Mouse (Mus musculus): ENCODE data around the gene Tll2.

Tll2 gene

GRCm38 (mm10) chr19:41088491-41088890 is 118.1 kb downstream of the Tll2 start:
- no peak for DNase-seq (ENCODE audit: low spot score in 2 of 2)

GRCm38 (mm10) chr19:41087901-41088300 is 118.7 kb downstream of the Tll2 start:
- no peak for DNase-seq (ENCODE audit: low spot score in 2 of 2)

- DNase-seq (ENCODE audit: low spot score in 2 of 2), result peak; percentile 33 to 63
Observed at GRCm38 (mm10) chr19:41086700-41087099, 119.9 kb downstream of the Tll2 start.

- no peak for DNase-seq (ENCODE audit: low spot score in 2 of 2)
Observed at GRCm38 (mm10) chr19:41086289-41086688, 120.3 kb downstream of the Tll2 start.

- DNase-seq (ENCODE audit: low spot score in 2 of 2), result no peak
Observed at GRCm38 (mm10) chr19:41083646-41084045, 123.0 kb downstream of the Tll2 start.

- no peak for DNase-seq (ENCODE audit: low spot score in 2 of 2)
Observed at GRCm38 (mm10) chr19:41081589-41081988, 125.0 kb downstream of the Tll2 start.

- DNase-seq (ENCODE audit: low spot score in 2 of 2), result no peak
Observed at GRCm38 (mm10) chr19:41076906-41077305, 129.7 kb downstream of the Tll2 start, which contains the start of gene Opalin. TSS of gene Opalin (minus strand) at chr19:41077113.

GRCm38 (mm10) chr19:41073746-41074455 is 132.7 kb downstream of the Tll2 start:
- DNase-seq (ENCODE audit: low spot score in 2 of 2), result no peak

- DNase-seq (ENCODE audit: low spot score in 2 of 2), result peak; percentile 73 to 81
Observed at GRCm38 (mm10) chr19:41071500-41071899, 135.1 kb downstream of the Tll2 start.

GRCm38 (mm10) chr19:41054702-41055101 is 151.9 kb downstream of the Tll2 start:
- DNase-seq (ENCODE audit: low spot score in 2 of 2), result no peak

GRCm38 (mm10) chr19:41053530-41053929 is 153.1 kb downstream of the Tll2 start:
- DNase-seq (ENCODE audit: low spot score in 2 of 2), result no peak

GRCm38 (mm10) chr19:41052247-41052646 is 154.4 kb downstream of the Tll2 start:
- DNase-seq (ENCODE audit: low spot score in 2 of 2), result no peak

GRCm38 (mm10) chr19:41051714-41052113 is 154.9 kb downstream of the Tll2 start:
- DNase-seq (ENCODE audit: low spot score in 2 of 2), result no peak

- no peak for DNase-seq (ENCODE audit: low spot score in 2 of 2)
Observed at GRCm38 (mm10) chr19:41048187-41048559, 158.5 kb downstream of the Tll2 start.

- no peak for DNase-seq (ENCODE audit: low spot score in 2 of 2)
Observed at GRCm38 (mm10) chr19:41047437-41048186, 159.0 kb downstream of the Tll2 start.

- no peak for DNase-seq (ENCODE audit: low spot score in 2 of 2)
Observed at GRCm38 (mm10) chr19:41045091-41045770, 161.4 kb downstream of the Tll2 start.

GRCm38 (mm10) chr19:41039110-41039509 is 167.5 kb downstream of the Tll2 start:
- no peak for DNase-seq (ENCODE audit: low spot score in 2 of 2)

- no peak for DNase-seq (ENCODE audit: low spot score in 2 of 2)
Observed at GRCm38 (mm10) chr19:41035809-41036551, 170.7 kb downstream of the Tll2 start.
